Mouse (Mus musculus): ENCODE results near the gene Hip1r. TPM values are rescaled to one million over a fixed set of nuclear protein-coding genes. Genes with fewer than 3 reads are reported as not detected.

Gene Hip1r
- polyA plus RNA-seq, 1 experiment: 23.1 TPM

DNA sequence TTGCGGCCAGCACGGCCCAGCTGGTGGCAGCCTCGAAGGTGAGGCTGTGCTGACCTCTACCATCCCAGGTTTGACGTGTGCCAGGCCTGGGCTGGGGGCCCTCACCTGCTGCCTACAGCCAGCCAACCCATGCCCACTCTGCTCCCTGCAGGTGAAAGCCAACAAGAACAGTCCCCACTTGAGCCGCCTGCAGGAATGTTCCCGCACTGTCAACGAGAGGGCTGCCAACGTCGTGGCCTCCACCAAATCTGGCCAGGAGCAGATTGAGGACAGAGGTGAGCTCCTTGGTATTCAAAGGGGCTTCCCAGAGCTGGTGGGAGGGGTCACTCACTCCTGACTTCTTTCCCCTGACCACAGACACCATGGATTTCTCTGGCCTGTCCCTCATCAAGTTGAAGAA lies 27.8 kb downstream of the Hip1r start:
- no peak for TF ChIP-seq GATA1 (IDR thresholded peaks at IDR 0.05; ENCODE audit: low read length)

DNA sequence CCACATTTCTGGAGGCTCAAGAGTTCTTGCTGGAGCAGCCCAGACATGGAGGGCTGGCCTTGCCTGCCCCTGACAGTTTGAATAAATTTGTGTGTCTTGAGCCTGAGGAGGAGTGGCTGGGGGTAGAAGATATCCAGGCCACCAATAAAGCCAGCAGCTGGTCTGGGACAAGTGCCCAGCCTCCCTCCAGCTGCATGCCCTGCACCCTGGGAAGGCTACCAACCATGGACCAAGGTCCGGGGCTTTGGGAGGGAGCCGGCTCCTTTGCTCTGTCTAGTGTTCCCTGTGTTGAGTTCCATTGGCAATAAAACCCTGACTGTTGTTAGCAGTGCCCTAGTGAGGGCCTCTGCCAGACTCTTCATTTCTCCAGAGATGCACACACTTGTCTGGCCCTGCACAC lies 29.4 kb downstream of the Hip1r start:
- no peak for TF ChIP-seq GATA1 (IDR thresholded peaks at IDR 0.05; ENCODE audit: low read length)

DNA sequence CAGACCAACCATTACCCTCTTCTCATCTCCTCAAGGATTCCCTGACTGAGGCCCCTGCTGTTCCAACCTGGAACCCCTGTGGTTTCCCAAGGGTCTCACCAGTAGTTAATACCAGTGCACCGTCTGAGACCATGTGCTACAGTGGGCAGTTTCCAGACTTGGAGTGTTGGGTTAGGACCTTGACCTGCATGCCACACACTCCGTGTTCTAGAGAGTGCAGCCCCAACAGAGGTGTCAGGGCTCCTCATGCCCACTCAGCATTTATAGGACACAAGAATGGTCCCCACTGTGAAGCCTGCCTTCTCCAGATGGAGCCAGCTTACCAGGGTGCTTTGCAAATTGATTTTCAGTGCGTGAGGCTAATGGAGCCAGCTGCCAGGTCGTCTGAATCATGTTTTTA lies 29.9 kb downstream of the Hip1r start:
- no peak for TF ChIP-seq GATA1 (IDR thresholded peaks at IDR 0.05; ENCODE audit: low read length)

DNA sequence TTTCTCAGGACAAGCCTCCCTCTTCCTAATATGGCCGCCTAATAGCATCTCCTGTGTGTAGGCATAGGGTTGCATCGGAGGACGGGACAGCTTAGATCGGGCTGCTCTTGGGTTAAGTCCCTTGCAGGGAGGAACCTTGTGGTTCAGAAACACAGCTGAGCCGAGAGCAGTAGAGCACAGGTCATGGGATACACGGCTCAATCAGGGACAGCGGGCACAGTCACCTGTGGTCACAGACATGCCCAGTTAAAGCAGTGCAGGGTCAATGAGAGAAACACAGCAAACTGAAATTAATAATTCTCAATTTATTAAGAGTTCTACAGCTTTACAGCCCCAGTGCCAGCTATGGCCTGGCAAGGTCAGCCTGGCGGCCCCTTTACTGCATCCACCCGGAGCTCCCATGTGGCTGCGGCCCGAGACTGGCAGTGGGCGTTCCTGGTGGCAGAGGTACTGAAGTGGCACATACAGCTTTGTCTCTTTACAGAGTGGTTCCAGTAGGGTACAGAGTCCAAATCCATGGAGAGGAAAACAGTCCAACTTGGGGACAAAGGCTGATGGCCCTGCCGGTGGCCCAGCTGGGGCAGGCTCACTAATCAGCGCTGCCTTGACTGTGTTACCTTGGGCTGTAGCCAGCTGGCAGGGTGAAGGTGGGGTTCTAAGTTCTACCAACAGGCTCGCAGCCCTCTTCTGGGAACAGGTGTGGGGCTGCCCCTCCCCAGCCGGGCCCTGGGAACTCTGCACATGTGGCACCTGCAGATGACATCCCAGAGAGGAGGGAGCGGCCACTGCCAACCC lies 31.1 kb downstream of the Hip1r start:
- no peak for TF ChIP-seq GATA1 (IDR thresholded peaks at IDR 0.05; ENCODE audit: low read length)

DNA sequence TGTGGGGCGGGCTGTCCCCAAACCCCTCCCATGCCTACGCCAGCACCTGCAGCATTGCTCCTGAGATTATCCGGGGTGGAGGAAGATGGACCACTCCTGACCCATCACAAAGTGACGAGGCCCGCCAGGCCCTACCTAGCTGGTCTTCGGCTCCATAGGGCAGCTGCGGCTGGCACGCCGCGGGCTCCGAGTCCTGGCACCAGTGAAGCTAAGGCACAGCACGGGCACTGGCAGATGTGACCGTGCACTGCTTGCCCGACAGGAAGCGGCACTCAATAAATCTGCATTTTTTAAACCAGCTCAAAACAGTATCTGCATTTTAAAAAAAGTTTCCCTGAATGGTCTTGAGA lies 31.7 kb downstream of the Hip1r start:
- TF ChIP-seq GATA1 (IDR thresholded peaks at IDR 0.05; ENCODE audit: low read length): no peak

DNA sequence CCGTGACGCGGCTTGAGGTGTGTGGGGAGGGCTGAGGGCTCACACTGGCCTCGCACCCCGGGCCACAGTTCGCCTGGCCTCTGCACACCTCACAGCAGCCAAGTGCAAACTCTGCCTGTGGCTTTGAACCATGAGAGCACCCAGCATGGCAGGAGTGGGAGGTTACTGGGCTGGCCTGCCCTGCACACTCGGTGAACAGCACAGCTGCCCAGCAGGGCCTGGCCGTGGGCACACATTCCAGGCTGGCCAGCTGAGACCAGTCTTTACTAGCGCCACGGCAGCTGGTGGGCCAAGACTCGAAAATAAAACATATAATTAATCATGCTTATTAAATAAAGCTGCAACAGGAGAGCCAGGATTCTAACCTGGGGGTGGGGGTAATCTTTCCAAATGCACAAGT lies 32.2 kb downstream of the Hip1r start:
- no peak for TF ChIP-seq GATA1 (IDR thresholded peaks at IDR 0.05; ENCODE audit: low read length)

DNA sequence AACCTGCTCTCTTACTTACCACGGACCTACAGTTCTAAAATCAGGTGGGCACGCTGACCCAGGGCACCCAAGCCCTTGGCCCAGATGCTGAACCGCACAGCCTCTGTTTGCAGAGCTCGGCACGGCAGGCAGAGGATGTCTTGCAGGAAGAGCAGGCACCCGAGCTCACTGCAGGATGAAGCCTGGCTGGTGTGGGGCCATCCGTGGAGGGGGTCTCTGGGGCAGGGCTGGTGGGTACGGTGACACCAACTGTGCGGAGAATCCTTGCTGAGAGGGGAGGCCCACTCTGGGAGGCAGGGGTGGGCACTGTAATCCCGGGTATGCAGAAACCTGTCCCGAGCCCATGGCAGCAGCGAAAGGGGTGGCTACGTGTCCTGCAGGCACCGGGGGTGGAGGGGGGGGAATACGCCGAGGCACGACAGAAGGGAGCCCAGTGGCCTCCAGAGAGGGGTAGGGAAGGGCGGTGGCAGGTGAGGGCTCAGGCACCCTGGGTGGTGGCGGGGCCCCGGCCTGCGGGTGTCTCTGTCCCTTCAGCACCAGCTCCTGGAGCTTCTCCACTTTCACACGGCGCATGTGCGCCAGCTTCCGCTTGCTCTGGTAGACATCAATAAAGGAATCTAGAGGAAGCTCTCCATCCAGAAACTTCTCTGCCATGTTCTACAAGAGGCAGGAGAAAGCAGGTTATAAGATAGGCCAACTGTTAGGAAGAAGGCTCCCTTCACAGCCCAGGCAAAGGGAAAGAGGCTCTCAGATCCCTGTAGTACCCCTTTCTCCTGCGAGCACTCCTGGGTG lies 32.9 kb downstream of the Hip1r start:
- TF ChIP-seq GATA1 (IDR thresholded peaks at IDR 0.05; ENCODE audit: low read length): no peak

DNA sequence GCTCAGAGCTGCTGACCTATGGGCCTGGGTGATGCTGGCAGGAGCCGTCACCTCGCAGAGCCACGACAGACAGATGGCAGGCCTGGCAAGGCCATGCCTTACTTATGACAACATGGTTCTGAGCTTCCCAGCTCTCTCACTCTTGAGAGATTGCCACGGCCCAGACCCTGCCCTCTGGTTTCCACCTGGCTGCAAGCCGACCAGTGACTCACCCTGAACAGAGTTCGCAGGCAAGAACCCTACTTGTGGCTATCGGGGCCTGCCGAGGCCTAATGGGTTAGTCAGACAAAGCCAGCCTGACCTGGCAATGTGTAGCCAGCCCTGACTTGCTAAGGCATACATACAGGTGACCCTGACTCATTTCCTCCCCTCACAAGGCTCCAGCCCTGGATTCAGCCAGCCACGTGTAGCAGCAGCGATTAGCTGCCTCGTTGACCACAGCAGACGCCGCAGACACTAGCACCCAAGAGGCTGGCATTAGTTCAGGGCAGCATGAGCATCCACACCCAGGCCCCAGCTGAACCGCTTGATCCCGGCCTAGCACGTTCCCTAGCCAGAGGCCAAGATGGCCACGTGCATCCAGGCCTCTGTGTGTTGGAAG lies 33.6 kb downstream of the Hip1r start:
- TF ChIP-seq GATA1 (IDR thresholded peaks at IDR 0.05; ENCODE audit: low read length): no peak

DNA sequence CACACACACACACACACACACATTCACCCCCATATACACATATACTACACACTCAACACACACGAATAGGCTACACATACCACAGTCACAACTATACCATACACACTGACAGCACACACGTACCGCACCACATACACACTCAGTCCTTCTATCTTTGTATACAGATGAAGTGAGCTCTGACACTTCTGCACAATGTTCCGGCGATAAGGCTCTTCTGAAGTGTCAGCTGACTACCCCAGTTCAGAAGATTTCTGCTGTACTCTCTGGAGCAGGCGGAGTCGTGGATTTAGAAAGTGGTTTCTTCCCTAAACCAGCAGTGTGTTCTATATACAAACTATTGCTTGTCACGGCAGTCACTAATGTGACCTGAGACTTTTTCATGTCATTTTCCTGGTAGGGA lies 36.6 kb downstream of the Hip1r start:
- no peak for TF ChIP-seq GATA1 (IDR thresholded peaks at IDR 0.05; ENCODE audit: low read length)

DNA sequence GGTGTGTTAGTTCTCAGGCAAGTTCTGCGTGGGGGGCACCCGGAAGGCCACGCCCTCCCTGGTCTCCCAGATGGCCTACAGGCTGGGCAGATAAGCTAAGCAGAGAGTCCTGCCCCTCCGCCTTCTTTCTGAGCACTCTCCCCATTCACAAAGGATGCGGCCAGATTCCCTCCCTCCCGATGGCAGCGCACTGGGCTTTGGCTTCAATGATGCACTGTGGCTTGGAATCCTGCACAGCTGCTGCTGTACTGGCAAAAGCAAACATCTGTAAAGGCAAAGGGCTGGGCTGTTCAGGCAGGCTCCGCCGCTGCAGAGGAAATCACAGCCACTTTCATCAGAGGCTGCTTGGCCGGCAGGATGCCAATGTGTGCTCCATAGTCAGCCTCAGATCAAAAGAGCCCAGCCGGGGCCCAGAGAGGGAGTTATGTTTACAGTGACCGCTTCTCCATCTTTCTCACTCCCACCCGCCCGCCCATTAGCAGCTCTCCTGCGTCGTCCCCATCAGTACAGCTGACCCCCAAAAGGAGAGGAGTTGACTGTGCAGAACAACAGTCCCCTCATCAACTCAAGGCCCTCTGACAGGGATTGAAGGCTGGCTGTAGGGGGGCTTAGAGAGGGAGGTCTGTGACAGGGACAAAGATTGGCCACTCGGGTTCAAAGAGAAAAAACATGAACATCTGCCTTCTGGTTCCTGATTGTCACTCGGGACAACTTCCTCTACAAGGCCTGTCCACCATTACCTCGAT lies 37.7 kb downstream of the Hip1r start:
- no peak for TF ChIP-seq GATA1 (IDR thresholded peaks at IDR 0.05; ENCODE audit: low read length)

DNA sequence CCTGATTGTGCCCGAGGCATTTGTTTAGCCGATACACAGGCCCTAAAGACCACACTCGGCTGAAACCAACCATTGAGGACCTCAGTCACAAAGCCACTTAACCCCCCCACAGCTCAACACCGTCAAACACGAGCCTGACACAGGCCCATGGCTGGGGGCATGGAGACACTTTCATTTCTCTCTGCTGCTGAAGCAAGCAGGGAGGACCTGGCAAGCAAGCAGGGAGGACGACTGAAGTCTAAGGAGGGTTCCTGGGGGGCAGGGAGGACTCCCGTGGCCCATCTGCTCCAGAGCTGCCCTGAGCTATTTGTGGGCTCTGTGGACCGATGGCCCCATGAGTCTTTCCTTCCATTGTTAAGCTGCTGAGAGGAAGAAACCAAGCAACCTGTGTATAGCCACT lies 38.5 kb downstream of the Hip1r start:
- no peak for TF ChIP-seq GATA1 (IDR thresholded peaks at IDR 0.05; ENCODE audit: low read length)

DNA sequence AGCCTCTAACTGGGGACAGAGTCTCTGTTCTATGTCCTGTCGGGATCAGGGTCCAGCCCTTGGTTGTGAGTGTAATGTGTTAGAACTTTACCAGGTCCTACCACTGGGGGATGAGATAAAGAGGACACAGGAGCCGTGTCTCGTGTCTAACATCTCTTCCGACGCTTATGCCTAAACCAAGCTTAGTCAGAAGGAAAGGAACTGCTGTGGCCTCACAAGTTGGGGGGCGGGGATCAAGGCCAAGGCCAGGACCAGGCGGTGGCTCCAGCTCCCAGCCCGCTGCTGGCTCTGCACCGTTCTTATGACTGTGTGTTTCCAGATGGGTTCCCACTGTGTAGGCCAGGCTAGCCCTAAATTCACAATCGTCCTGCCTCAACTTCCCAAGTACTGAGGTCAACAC lies 39.5 kb downstream of the Hip1r start:
- TF ChIP-seq GATA1 (IDR thresholded peaks at IDR 0.05; ENCODE audit: low read length): no peak

DNA sequence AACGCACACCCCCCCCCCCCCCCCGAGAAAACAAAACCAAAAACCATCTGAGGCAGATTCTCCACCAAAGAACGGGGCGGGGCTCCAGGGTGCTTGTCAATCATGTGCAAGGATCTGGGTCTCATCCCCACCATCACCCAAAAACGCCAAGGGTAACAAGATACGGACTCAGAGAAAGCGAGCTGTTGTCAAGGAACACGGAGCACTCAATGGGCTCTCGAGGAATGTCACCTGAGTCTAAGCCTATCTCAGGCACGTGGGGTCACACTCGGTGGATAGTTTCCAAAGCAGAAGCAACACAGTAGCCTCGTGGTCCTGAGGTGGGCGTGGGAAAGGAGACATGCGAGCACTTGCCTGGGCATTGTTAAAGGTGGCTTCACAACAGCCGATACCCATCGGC lies 40.3 kb downstream of the Hip1r start:
- TF ChIP-seq GATA1 (IDR thresholded peaks at IDR 0.05; ENCODE audit: low read length): no peak

DNA sequence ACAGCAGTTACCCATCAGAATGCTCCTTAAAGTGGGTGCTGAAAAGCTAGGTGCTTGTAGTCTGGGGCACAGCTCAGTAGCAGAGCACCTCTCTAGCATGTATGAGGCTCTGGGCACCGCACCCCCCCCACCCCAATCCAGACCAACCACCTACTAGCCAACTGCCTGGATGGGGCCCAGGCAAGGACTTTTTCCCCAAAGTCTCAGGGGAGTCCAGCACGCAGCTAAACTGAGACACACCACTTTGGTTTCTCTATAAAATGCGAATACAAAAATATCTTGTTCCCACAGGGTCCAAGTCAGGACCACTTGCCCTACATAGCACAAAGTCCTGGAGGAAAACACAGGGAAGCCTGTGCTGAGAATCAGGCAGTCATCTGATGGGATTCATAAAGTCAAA lies 40.8 kb downstream of the Hip1r start:
- TF ChIP-seq GATA1 (IDR thresholded peaks at IDR 0.05; ENCODE audit: low read length): no peak

DNA sequence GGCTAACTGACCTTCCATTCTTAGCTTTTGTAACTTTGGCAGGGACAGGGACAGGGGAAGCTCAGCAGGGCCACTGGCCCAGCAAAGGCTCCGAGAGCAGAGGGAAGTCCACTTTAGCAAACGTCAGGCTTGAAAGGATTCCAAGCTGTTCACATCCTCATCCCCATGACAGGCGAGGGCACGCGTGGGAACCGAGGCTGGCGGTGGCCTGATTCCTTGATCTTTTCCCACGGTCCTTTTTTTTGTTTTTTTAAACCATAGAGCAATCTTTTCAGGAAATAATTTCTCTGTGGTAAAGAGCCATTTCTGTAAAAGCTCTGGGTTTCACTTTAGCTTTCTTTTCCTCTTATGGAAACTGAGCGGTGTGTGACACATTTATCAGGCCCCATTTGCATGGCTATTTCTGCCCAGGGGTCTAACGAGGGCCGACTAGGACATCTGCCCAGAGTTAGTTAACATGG lies 41.4 kb downstream of the Hip1r start:
- no peak for TF ChIP-seq GATA1 (IDR thresholded peaks at IDR 0.05; ENCODE audit: low read length)

DNA sequence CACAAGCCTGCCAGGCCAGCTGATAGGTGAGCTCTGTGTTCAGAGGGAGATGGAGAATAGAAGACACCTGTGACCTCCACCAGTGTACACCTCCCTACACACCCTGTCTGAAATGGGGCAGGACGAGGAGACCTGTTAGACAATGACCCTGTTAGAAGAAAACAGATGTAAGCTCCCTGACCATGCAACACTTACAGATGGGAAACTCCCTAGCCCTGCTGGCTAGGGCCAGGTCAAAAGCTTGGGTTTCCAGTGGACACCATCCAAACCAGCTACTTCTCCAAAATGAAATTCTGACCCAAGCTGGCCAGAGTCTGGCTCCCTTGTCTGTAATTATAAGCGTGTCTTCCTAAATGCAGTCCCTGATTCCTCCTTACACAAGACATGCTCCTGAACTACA lies 42.3 kb downstream of the Hip1r start:
- TF ChIP-seq GATA1 (IDR thresholded peaks at IDR 0.05; ENCODE audit: low read length): no peak

Measured in G1E-ER4 (cell line).